Mouse (Mus musculus) heart, adult 18-20 months (tissue): Measurements from ENCODE around the gene Apobec3. TPM values are rescaled to one million over a fixed set of nuclear protein-coding genes. Genes with fewer than 3 reads are reported as not detected.
"Not testable (repeated sequence)": the region's sequence is repeated elsewhere in the genome, so short reads cannot be mapped to it uniquely, and the experiment has no call there.

ENCODE experiments used
- DNase-seq, 2 experiments: peaks; one replicate each; pipeline ENCODE4 v3.0.0; 2021 to 2022; ENCODE audit warnings: mixed read lengths in 1 of 2
- total RNA-seq, 2 experiments: library from RNA; stranded (reverse); gene quantifications; 2 replicates each; pipeline ENCODE4 v1.2.3; 2021

The Apobec3 gene
- total RNA-seq, 2 experiments from 2014 or later: 6.8 to 10.6 TPM

GRCm38 (mm10) chr15:79895221-79896079 is 4.0 kb downstream of the Apobec3 start:
- DNase-seq: peak in 1 of 2 experiments; percentile 52

GRCm38 (mm10) chr15:79896080-79896725 is 4.7 kb downstream of the Apobec3 start:
- DNase-seq: no peak

GRCm38 (mm10) chr15:79898988-79899387 is 7.5 kb downstream of the Apobec3 start:
- DNase-seq: no peak

- no peak for DNase-seq
These were observed 8.5 kb downstream of the Apobec3 start for GRCm38 (mm10) chr15:79899828-79900510.

- no peak for DNase-seq
These were observed 9.3 kb downstream of the Apobec3 start for GRCm38 (mm10) chr15:79900751-79901150.

- no peak for DNase-seq
These were observed 9.9 kb downstream of the Apobec3 start for GRCm38 (mm10) chr15:79901399-79901798.

GRCm38 (mm10) chr15:79903081-79903480 is 11.6 kb downstream of the Apobec3 start:
- not testable (repeated sequence) for DNase-seq

- DNase-seq: no peak
These were observed 12.5 kb downstream of the Apobec3 start for GRCm38 (mm10) chr15:79903963-79904362.

GRCm38 (mm10) chr15:79904678-79905077 is 13.2 kb downstream of the Apobec3 start:
- DNase-seq: not testable (repeated sequence)

GRCm38 (mm10) chr15:79905211-79905610 is 13.8 kb downstream of the Apobec3 start:
- DNase-seq: no peak

GRCm38 (mm10) chr15:79906855-79907254 is 15.4 kb downstream of the Apobec3 start:
- no peak for DNase-seq

GRCm38 (mm10) chr15:79909006-79909405 is 17.5 kb downstream of the Apobec3 start:
- not testable (repeated sequence) for DNase-seq

- DNase-seq: not testable (repeated sequence)
These were observed 19.4 kb downstream of the Apobec3 start for GRCm38 (mm10) chr15:79910812-79911211.

- DNase-seq: no peak
These were observed 19.9 kb downstream of the Apobec3 start for GRCm38 (mm10) chr15:79911339-79911738.

- DNase-seq: no peak
These were observed 22.4 kb downstream of the Apobec3 start for GRCm38 (mm10) chr15:79913761-79914346.

GRCm38 (mm10) chr15:79914357-79914756 is 22.9 kb downstream of the Apobec3 start:
- no peak for DNase-seq

- DNase-seq: no peak
These were observed 24.7 kb downstream of the Apobec3 start for GRCm38 (mm10) chr15:79916150-79916549.

GRCm38 (mm10) chr15:79917111-79917720 is 25.8 kb downstream of the Apobec3 start:
- DNase-seq: no peak

- no peak for DNase-seq
These were observed 27.0 kb downstream of the Apobec3 start for GRCm38 (mm10) chr15:79918485-79918884.

GRCm38 (mm10) chr15:79919787-79920186 is 28.3 kb downstream of the Apobec3 start:
- no peak for DNase-seq

GRCm38 (mm10) chr15:79926856-79927416 is 35.5 kb downstream of the Apobec3 start:
- DNase-seq: no peak
